Mouse (Mus musculus): ENCODE measurements at regions not wholly inside any gene's neighbourhood (a gene's known extent, or its start where the extent isn't known, plus 50 kb on each side); places are given as distances from the start of the nearest gene placed in this dataset.

DNA sequence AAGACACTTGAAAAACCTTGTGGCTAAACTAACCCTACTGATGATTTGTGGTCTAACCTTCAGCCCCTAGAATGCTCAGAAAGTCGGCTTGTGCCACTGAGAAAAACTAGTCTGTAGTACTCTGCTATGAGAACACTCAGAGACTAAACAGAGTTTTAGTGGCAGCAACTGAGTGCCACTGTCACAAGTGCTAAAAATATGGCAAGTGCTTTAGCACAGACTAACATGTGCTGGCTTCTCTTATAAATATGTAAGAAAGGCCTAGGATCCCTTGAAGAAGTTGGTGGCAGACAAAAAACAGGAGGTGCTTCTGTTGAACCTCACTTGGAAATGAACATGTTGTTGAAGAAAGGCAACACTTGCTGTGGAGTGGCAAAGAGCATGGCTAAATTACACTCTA, 1052.9 kb downstream of the Gsdmc2 start:
- TF ChIP-seq POLR2A (IDR thresholded peaks at IDR 0.05; ENCODE audit: insufficient read depth, low read length), result no peak
- TF ChIP-seq EP300 (IDR thresholded peaks at IDR 0.05; ENCODE audit: insufficient read depth, low read depth, low read length), result no peak
- TF ChIP-seq CTCF (IDR thresholded peaks at IDR 0.05; ENCODE audit: low read depth, low read length), result no peak
- Histone ChIP-seq H3K27me3 (ENCODE audit: control insufficient read depth, insufficient read depth, low read length, poor library complexity, severe bottlenecking) (no peaks in the 10 kb centered on the region), H3K4me1 (ENCODE audit: control insufficient read depth, insufficient read depth, low read length) (no peaks in the 10 kb centered on the region), H3K9me3 (replicated peaks; ENCODE audit: control insufficient read depth, insufficient read depth, low read length, poor library complexity, severe bottlenecking) (no peaks in the 10 kb centered on the region), H3K27ac (ENCODE audit: insufficient read depth, low read length) (no peak overlapping the region), H3K9ac (ENCODE audit: low read depth, poor library complexity, severe bottlenecking) (no peak overlapping the region), H3K4me3 (ENCODE audit: low read depth, low read length) (no peak overlapping the region), H3K36me3 (ENCODE audit: control insufficient read depth, insufficient read depth, low read length, poor library complexity, severe bottlenecking) (no peaks in the 10 kb centered on the region)

- Histone ChIP-seq H3K27me3 (ENCODE audit: control insufficient read depth, insufficient read depth, low read length, poor library complexity, severe bottlenecking) (no peaks in the 10 kb centered on the region), H3K4me3 (ENCODE audit: low read depth, low read length) (no peak overlapping the region), H3K36me3 (ENCODE audit: control insufficient read depth, insufficient read depth, low read length, poor library complexity, severe bottlenecking) (no peaks in the 10 kb centered on the region), H3K9ac (ENCODE audit: low read depth, poor library complexity, severe bottlenecking) (no peak overlapping the region), H3K4me1 (ENCODE audit: control insufficient read depth, insufficient read depth, low read length) (no peaks in the 10 kb centered on the region), H3K27ac (ENCODE audit: insufficient read depth, low read length) (no peak overlapping the region), H3K9me3 (replicated peaks; ENCODE audit: control insufficient read depth, insufficient read depth, low read length, poor library complexity, severe bottlenecking) (no peaks in the 10 kb centered on the region)
- TF ChIP-seq EP300 (IDR thresholded peaks at IDR 0.05; ENCODE audit: insufficient read depth, low read depth, low read length) (no peak), CTCF (IDR thresholded peaks at IDR 0.05; ENCODE audit: low read depth, low read length) (no peak), POLR2A (IDR thresholded peaks at IDR 0.05; ENCODE audit: insufficient read depth, low read length) (no peak)
Observed at GRCm38 (mm10) chr15:62787753-62788152, 1057.2 kb downstream of the Gsdmc2 start.

DNA sequence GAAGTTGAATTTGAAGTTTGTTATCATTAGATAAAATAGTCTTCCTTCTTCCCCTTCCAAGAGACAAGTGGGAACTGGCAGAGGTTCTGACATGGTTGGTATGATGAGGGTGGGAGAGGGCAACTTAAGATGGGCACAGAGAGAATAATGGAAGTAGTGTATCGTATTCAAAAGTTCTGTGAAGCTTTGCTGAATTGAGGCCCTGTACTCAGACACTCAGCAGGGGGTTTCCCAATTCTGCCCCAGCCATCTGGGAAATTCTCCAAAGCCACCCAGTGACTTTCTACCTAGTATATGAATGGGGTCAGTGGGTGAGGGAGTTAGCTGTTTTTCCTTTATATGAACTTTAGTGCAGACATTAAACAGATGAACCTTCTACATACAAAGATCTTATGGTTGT, 1058.7 kb downstream of the Gsdmc2 start:
- Histone ChIP-seq H3K9ac (ENCODE audit: low read depth, poor library complexity, severe bottlenecking) (no peak overlapping the region), H3K27me3 (ENCODE audit: control insufficient read depth, insufficient read depth, low read length, poor library complexity, severe bottlenecking) (no peaks in the 10 kb centered on the region), H3K4me1 (ENCODE audit: control insufficient read depth, insufficient read depth, low read length) (no peaks in the 10 kb centered on the region), H3K9me3 (replicated peaks; ENCODE audit: control insufficient read depth, insufficient read depth, low read length, poor library complexity, severe bottlenecking) (no peaks in the 10 kb centered on the region), H3K4me3 (ENCODE audit: low read depth, low read length) (no peak overlapping the region), H3K27ac (ENCODE audit: insufficient read depth, low read length) (no peak overlapping the region), H3K36me3 (ENCODE audit: control insufficient read depth, insufficient read depth, low read length, poor library complexity, severe bottlenecking) (no peaks in the 10 kb centered on the region)
- no peak for TF ChIP-seq EP300 (IDR thresholded peaks at IDR 0.05; ENCODE audit: insufficient read depth, low read depth, low read length)
- no peak for TF ChIP-seq POLR2A (IDR thresholded peaks at IDR 0.05; ENCODE audit: insufficient read depth, low read length)
- no peak for TF ChIP-seq CTCF (IDR thresholded peaks at IDR 0.05; ENCODE audit: low read depth, low read length)

- no peak overlapping the region for H3K9ac ChIP-seq (ENCODE audit: low read depth, poor library complexity, severe bottlenecking)
- no peaks in the 10 kb centered on the region for H3K4me1 ChIP-seq (ENCODE audit: control insufficient read depth, insufficient read depth, low read length)
- TF ChIP-seq POLR2A (IDR thresholded peaks at IDR 0.05; ENCODE audit: insufficient read depth, low read length) (no peak), EP300 (IDR thresholded peaks at IDR 0.05; ENCODE audit: insufficient read depth, low read depth, low read length) (no peak), CTCF (IDR thresholded peaks at IDR 0.05; ENCODE audit: low read depth, low read length) (no peak)
- H3K27me3 ChIP-seq (ENCODE audit: control insufficient read depth, insufficient read depth, low read length, poor library complexity, severe bottlenecking), result no peaks in the 10 kb centered on the region
- H3K4me3 ChIP-seq (ENCODE audit: low read depth, low read length), result no peak overlapping the region
- H3K36me3 ChIP-seq (ENCODE audit: control insufficient read depth, insufficient read depth, low read length, poor library complexity, severe bottlenecking), result no peaks in the 10 kb centered on the region
- no peak overlapping the region for H3K27ac ChIP-seq (ENCODE audit: insufficient read depth, low read length)
- no peaks in the 10 kb centered on the region for H3K9me3 ChIP-seq (replicated peaks; ENCODE audit: control insufficient read depth, insufficient read depth, low read length, poor library complexity, severe bottlenecking)
Observed at GRCm38 (mm10) chr15:62784456-62785139, 1060.4 kb downstream of the Gsdmc2 start.

DNA sequence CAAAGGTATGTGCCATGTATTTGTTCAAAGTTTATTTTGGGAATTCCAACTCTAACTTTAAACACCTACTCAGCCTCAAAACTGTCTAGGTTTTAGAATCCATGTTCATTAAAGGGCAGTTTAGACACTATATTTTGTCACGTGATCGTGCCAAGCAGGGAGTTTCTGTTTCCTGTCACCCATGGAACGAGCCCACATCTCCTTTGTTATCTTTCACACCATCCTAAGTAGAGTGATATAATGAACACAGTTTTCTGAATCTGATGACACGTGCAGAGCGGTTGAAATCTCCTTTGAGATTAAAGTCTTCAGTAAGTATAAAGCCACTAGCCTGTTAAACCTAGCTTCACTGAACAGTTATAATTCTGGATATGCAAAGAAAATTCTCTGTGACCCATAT, 1066.1 kb downstream of the Gsdmc2 start:
- Histone ChIP-seq H3K27me3 (ENCODE audit: control insufficient read depth, insufficient read depth, low read length, poor library complexity, severe bottlenecking) (no peaks in the 10 kb centered on the region), H3K9me3 (replicated peaks; ENCODE audit: control insufficient read depth, insufficient read depth, low read length, poor library complexity, severe bottlenecking) (no peaks in the 10 kb centered on the region), H3K27ac (ENCODE audit: insufficient read depth, low read length) (no peak overlapping the region), H3K4me3 (ENCODE audit: low read depth, low read length) (no peak overlapping the region), H3K9ac (ENCODE audit: low read depth, poor library complexity, severe bottlenecking) (no peak overlapping the region), H3K36me3 (ENCODE audit: control insufficient read depth, insufficient read depth, low read length, poor library complexity, severe bottlenecking) (no peaks in the 10 kb centered on the region), H3K4me1 (ENCODE audit: control insufficient read depth, insufficient read depth, low read length) (no peaks in the 10 kb centered on the region)
- TF ChIP-seq CTCF (IDR thresholded peaks at IDR 0.05; ENCODE audit: low read depth, low read length) (no peak), POLR2A (IDR thresholded peaks at IDR 0.05; ENCODE audit: insufficient read depth, low read length) (no peak), EP300 (IDR thresholded peaks at IDR 0.05; ENCODE audit: insufficient read depth, low read depth, low read length) (no peak)

- no peak overlapping the region for H3K9ac ChIP-seq (ENCODE audit: low read depth, poor library complexity, severe bottlenecking)
- TF ChIP-seq CTCF (IDR thresholded peaks at IDR 0.05; ENCODE audit: low read depth, low read length), result no peak
- TF ChIP-seq POLR2A (IDR thresholded peaks at IDR 0.05; ENCODE audit: insufficient read depth, low read length), result no peak
- no peak for TF ChIP-seq EP300 (IDR thresholded peaks at IDR 0.05; ENCODE audit: insufficient read depth, low read depth, low read length)
- H3K27ac ChIP-seq (ENCODE audit: insufficient read depth, low read length), result no peak overlapping the region
- no peak overlapping the region for H3K4me3 ChIP-seq (ENCODE audit: low read depth, low read length)
- no peaks in the 10 kb centered on the region for H3K4me1 ChIP-seq (ENCODE audit: control insufficient read depth, insufficient read depth, low read length)
- no peaks in the 10 kb centered on the region for H3K27me3 ChIP-seq (ENCODE audit: control insufficient read depth, insufficient read depth, low read length, poor library complexity, severe bottlenecking)
- no peaks in the 10 kb centered on the region for H3K9me3 ChIP-seq (replicated peaks; ENCODE audit: control insufficient read depth, insufficient read depth, low read length, poor library complexity, severe bottlenecking)
- H3K36me3 ChIP-seq (ENCODE audit: control insufficient read depth, insufficient read depth, low read length, poor library complexity, severe bottlenecking), result no peaks in the 10 kb centered on the region
Observed at GRCm38 (mm10) chr15:62752686-62753085, 1092.3 kb downstream of the Gsdmc2 start.
